Mouse (Mus musculus) neural tube, embryonic 11.5 days (tissue): Measurements from ENCODE around the gene Tle1. TPM values are rescaled to one million over a fixed set of nuclear protein-coding genes. Genes with fewer than 3 reads are reported as not detected.

Experiments
- ATAC-seq: fragments of 200-750 bp; cut with Nextera tagmentation; 2 replicates; pipeline ENCODE4 v1.8.0; 2017; ENCODE audit warnings: moderate number of reproducible peaks, mild to moderate bottlenecking, moderate TSS enrichment, moderate library complexity; ENCODE audit not compliant: insufficient read depth, low FRiP score, low TSS enrichment
- DNase-seq: peaks from one replicate; pipeline ENCODE4 v3.0.0-alpha.2; 2015; ENCODE audit warnings: low spot score
- H3K27ac ChIP-seq: fragments of 300-500 bp; sonication (generic); 2 replicates; pipeline ENCODE4 v1.5.1; 2014; ENCODE audit warnings: low read depth, mild to moderate bottlenecking, low read length
- H3K27me3 ChIP-seq: fragments of 300-500 bp; sonication (generic); 2 replicates; pipeline ENCODE4 v1.6.1; 2014; ENCODE audit warnings: mild to moderate bottlenecking, low read length, mixed read lengths; ENCODE audit not compliant: control insufficient read depth, insufficient read depth
- H3K36me3 ChIP-seq: fragments of 300-500 bp; sonication (generic); 2 replicates; pipeline ENCODE4 v1.6.1; 2014; ENCODE audit warnings: mild to moderate bottlenecking, low read length, moderate library complexity, mixed read lengths; ENCODE audit not compliant: control insufficient read depth, insufficient read depth
- H3K4me1 ChIP-seq: fragments of 300-500 bp; sonication (generic); 2 replicates; pipeline ENCODE4 v1.6.1; 2014; ENCODE audit warnings: low read length, mixed read lengths; ENCODE audit not compliant: control insufficient read depth, insufficient read depth
- H3K4me2 ChIP-seq: fragments of 300-500 bp; sonication (generic); 2 replicates; pipeline ENCODE4 v1.6.1; 2014; ENCODE audit warnings: low read depth, mild to moderate bottlenecking, moderate library complexity
- H3K4me3 ChIP-seq: fragments of 300-500 bp; sonication (generic); 2 replicates; pipeline ENCODE4 v1.5.1; 2014; ENCODE audit warnings: low read depth, low read length
- H3K9ac ChIP-seq: fragments of 300-500 bp; sonication (generic); 2 replicates; pipeline ENCODE4 v1.6.1; 2014; ENCODE audit warnings: mild to moderate bottlenecking, low read length
- H3K9me3 ChIP-seq: fragments of 300-500 bp; sonication (generic); 2 replicates; pipeline ENCODE4 v1.6.1; 2016; ENCODE audit warnings: low read length; ENCODE audit not compliant: control insufficient read depth
- WGBS: fragments of 180-500 bp; shearing (Covaris S2); extraction: QIAGEN DNeasy Blood & Tissue Kit; methylation state at CpG from one replicate; pipeline ENCODE4 v1.1.7; 2014; 5-methylcytosine and 5-hydroxymethylcytosine counted together
- polyA plus RNA-seq: library from polyadenylated mRNA; unstranded; fragments of >200 nt; fragmentation: Nextera tagmentation; extraction: Ambion mirVana; gene quantifications from 2 replicates; pipeline ENCODE4 v1.2.1, GENCODE M21; 2014

Tle1 gene
- polyA plus RNA-seq, 1 experiment from 2014 or later = 46.4 TPM

GRCm38 (mm10) chr4:72150460-72151131, 50.1 kb downstream of the Tle1 start:
- Histone ChIP-seq H3K9ac (no peak overlapping the region), H3K4me3 (no peak overlapping the region), H3K27ac (no peak overlapping the region), H3K27me3 (no peaks in the 10 kb centered on the region), H3K36me3 (no peaks in the 10 kb centered on the region), H3K4me2 (no peak overlapping the region), H3K4me1 (peaks cover 14% of the 10 kb centered on the region), H3K9me3 (no peaks in the 10 kb centered on the region)
- no peak for DNase-seq
- ATAC-seq = no peak
- 51% methylated on average over 4 of the region's 4 CpGs for WGBS

- H3K4me1 ChIP-seq = peaks cover 14% of the 10 kb centered on the region
- no peaks in the 10 kb centered on the region; the same call in 1 of the 2 replicates for H3K36me3 ChIP-seq
- H3K27ac ChIP-seq = no peak overlapping the region
- DNase-seq = peak; percentile 23
- H3K27me3 ChIP-seq = no peaks in the 10 kb centered on the region
- no peaks in the 10 kb centered on the region for H3K9me3 ChIP-seq
- no peak overlapping the region for H3K4me2 ChIP-seq
- WGBS = 39% methylated on average over 2 of the region's 2 CpGs
- peak; percentile 86 for ATAC-seq
- no peak overlapping the region for H3K9ac ChIP-seq
- no peak overlapping the region for H3K4me3 ChIP-seq
These were observed 54.7 kb downstream of the Tle1 start for GRCm38 (mm10) chr4:72146003-72146402.

- no peak overlapping the region for H3K9ac ChIP-seq
- H3K4me1 ChIP-seq = peaks cover 14% of the 10 kb centered on the region
- ATAC-seq = no peak
- H3K9me3 ChIP-seq = no peaks in the 10 kb centered on the region
- no peaks in the 10 kb centered on the region; the same call in none of the 2 replicates for H3K36me3 ChIP-seq
- no peak overlapping the region for H3K27ac ChIP-seq
- WGBS = 94% methylated on average over 2 of the region's 2 CpGs
- no peak for DNase-seq
- no peak overlapping the region for H3K4me2 ChIP-seq
- no peak overlapping the region for H3K4me3 ChIP-seq
- no peaks in the 10 kb centered on the region for H3K27me3 ChIP-seq
These were observed 56.2 kb downstream of the Tle1 start for GRCm38 (mm10) chr4:72144541-72144940.

- no peak overlapping the region for H3K4me2 ChIP-seq
- no peak overlapping the region for H3K9ac ChIP-seq
- no peak overlapping the region for H3K4me3 ChIP-seq
- no peaks in the 10 kb centered on the region for H3K9me3 ChIP-seq
- ATAC-seq (no peak), DNase-seq (no peak)
- no peaks in the 10 kb centered on the region for H3K27me3 ChIP-seq
- WGBS = 84% methylated on average over 3 of the region's 3 CpGs
- peaks cover under 1% of the 10 kb centered on the region; the same call in 1 of the 2 replicates for H3K4me1 ChIP-seq
- H3K27ac ChIP-seq = no peak overlapping the region
- peaks cover 9% of the 10 kb centered on the region for H3K36me3 ChIP-seq
These were observed 60.0 kb downstream of the Tle1 start for GRCm38 (mm10) chr4:72140706-72141105.

GRCm38 (mm10) chr4:72139475-72140120, 61.1 kb downstream of the Tle1 start:
- H3K4me3 ChIP-seq = no peak overlapping the region
- H3K9ac ChIP-seq = no peak overlapping the region
- no peaks in the 10 kb centered on the region for H3K27me3 ChIP-seq
- H3K36me3 ChIP-seq = peaks cover 9% of the 10 kb centered on the region
- ATAC-seq (no peak), DNase-seq (no peak)
- H3K9me3 ChIP-seq = no peaks in the 10 kb centered on the region
- no peaks in the 10 kb centered on the region for H3K4me1 ChIP-seq
- 92% methylated on average over 11 of the region's 11 CpGs for WGBS
- H3K27ac ChIP-seq = no peak overlapping the region
- H3K4me2 ChIP-seq = no peak overlapping the region

GRCm38 (mm10) chr4:72138264-72139080, 62.2 kb downstream of the Tle1 start:
- H3K36me3 ChIP-seq = peaks cover 12% of the 10 kb centered on the region
- H3K9ac ChIP-seq = no peak overlapping the region
- no peak overlapping the region for H3K27ac ChIP-seq
- no peaks in the 10 kb centered on the region for H3K9me3 ChIP-seq
- H3K4me2 ChIP-seq = no peak overlapping the region
- no peaks in the 10 kb centered on the region for H3K4me1 ChIP-seq
- H3K27me3 ChIP-seq = no peaks in the 10 kb centered on the region
- 96% methylated on average over 11 of the region's 11 CpGs for WGBS
- no peak for ATAC-seq
- no peak overlapping the region for H3K4me3 ChIP-seq
- no peak for DNase-seq

- no peaks in the 10 kb centered on the region for H3K9me3 ChIP-seq
- DNase-seq (no peak), ATAC-seq (no peak)
- H3K27ac ChIP-seq = no peak overlapping the region
- H3K9ac ChIP-seq = no peak overlapping the region
- no peaks in the 10 kb centered on the region for H3K4me1 ChIP-seq
- 85% methylated on average over 3 of the region's 3 CpGs for WGBS
- no peaks in the 10 kb centered on the region for H3K27me3 ChIP-seq
- no peak overlapping the region for H3K4me3 ChIP-seq
- H3K4me2 ChIP-seq = no peak overlapping the region
- H3K36me3 ChIP-seq = peaks cover 7% of the 10 kb centered on the region; the same call in 1 of the 2 replicates
These were observed 68.1 kb downstream of the Tle1 start for GRCm38 (mm10) chr4:72132646-72133045.

GRCm38 (mm10) chr4:72127596-72127995, 73.1 kb downstream of the Tle1 start:
- Histone ChIP-seq H3K4me2 (no peak overlapping the region), H3K27ac (no peak overlapping the region), H3K9ac (no peak overlapping the region), H3K4me1 (no peaks in the 10 kb centered on the region), H3K36me3 (peaks cover 4% of the 10 kb centered on the region), H3K9me3 (no peaks in the 10 kb centered on the region), H3K4me3 (no peak overlapping the region), H3K27me3 (no peaks in the 10 kb centered on the region)
- no peak for ATAC-seq
- no peak for DNase-seq
- WGBS = 61% methylated on average over 2 of the region's 2 CpGs
